Mouse (Mus musculus): ENCODE measurements at regions not wholly inside any gene's neighbourhood (a gene's known extent, or its start where the extent isn't known, plus 50 kb on each side); places are given as distances from the start of the nearest gene placed in this dataset.

GRCm38 (mm10) chr16:93131404-93131803, 305.5 kb upstream of the Runx1 start:
- peak; percentile 47 to 54 for DNase-seq (ENCODE audit: low spot score in 2 of 2)

GRCm38 (mm10) chr16:93130622-93131021, 304.7 kb upstream of the Runx1 start:
- no peak for DNase-seq (ENCODE audit: low spot score in 2 of 2)

GRCm38 (mm10) chr16:93123707-93124106, 297.8 kb upstream of the Runx1 start:
- DNase-seq (ENCODE audit: low spot score in 2 of 2) = no peak

GRCm38 (mm10) chr16:93116111-93116969, 290.4 kb upstream of the Runx1 start:
- no peak for DNase-seq (ENCODE audit: low spot score in 2 of 2)

GRCm38 (mm10) chr16:93110912-93111311, 285.0 kb upstream of the Runx1 start:
- DNase-seq (ENCODE audit: low spot score in 2 of 2) = no peak

GRCm38 (mm10) chr16:93110451-93110850, 284.5 kb upstream of the Runx1 start:
- no peak for DNase-seq (ENCODE audit: low spot score in 2 of 2)

- DNase-seq (ENCODE audit: low spot score in 2 of 2) = no peak
Observed at GRCm38 (mm10) chr16:93109683-93110407, 283.9 kb upstream of the Runx1 start.

GRCm38 (mm10) chr16:93107524-93107845, 281.5 kb upstream of the Runx1 start:
- no peak for DNase-seq (ENCODE audit: low spot score in 2 of 2)

GRCm38 (mm10) chr16:93106811-93107523, 281.0 kb upstream of the Runx1 start:
- no peak for DNase-seq (ENCODE audit: low spot score in 2 of 2)

GRCm38 (mm10) chr16:93102174-93102573, 276.2 kb upstream of the Runx1 start:
- DNase-seq (ENCODE audit: low spot score in 2 of 2) = no peak

- no peak for DNase-seq (ENCODE audit: low spot score in 2 of 2)
Observed at GRCm38 (mm10) chr16:93098057-93098456, 272.1 kb upstream of the Runx1 start.

GRCm38 (mm10) chr16:93096175-93096574, 270.2 kb upstream of the Runx1 start:
- DNase-seq (ENCODE audit: low spot score in 2 of 2) = no peak

- no peak for DNase-seq (ENCODE audit: low spot score in 2 of 2)
Observed at GRCm38 (mm10) chr16:93092796-93093195, 266.8 kb upstream of the Runx1 start.

GRCm38 (mm10) chr16:93085227-93085883, 259.4 kb upstream of the Runx1 start:
- no peak for DNase-seq (ENCODE audit: low spot score in 2 of 2)

GRCm38 (mm10) chr16:93083756-93084155, 257.8 kb upstream of the Runx1 start:
- DNase-seq (ENCODE audit: low spot score in 2 of 2) = no peak

- no peak for DNase-seq (ENCODE audit: low spot score in 2 of 2)
Observed at GRCm38 (mm10) chr16:93083142-93083541, 257.2 kb upstream of the Runx1 start.

- DNase-seq (ENCODE audit: low spot score in 2 of 2) = no peak
Observed at GRCm38 (mm10) chr16:93081533-93081932, 255.6 kb upstream of the Runx1 start.

GRCm38 (mm10) chr16:93079660-93080390, 253.9 kb upstream of the Runx1 start:
- DNase-seq (ENCODE audit: low spot score in 2 of 2) = peak in 1 of 2 experiments; percentile 19

- no peak for DNase-seq (ENCODE audit: low spot score in 2 of 2)
Observed at GRCm38 (mm10) chr16:93078909-93079308, 253.0 kb upstream of the Runx1 start.

- DNase-seq (ENCODE audit: low spot score in 2 of 2) = no peak
Observed at GRCm38 (mm10) chr16:93075488-93075887, 249.5 kb upstream of the Runx1 start.

GRCm38 (mm10) chr16:93072156-93072555, 246.2 kb upstream of the Runx1 start:
- DNase-seq (ENCODE audit: low spot score in 2 of 2) = no peak

Measured in spleen, postnatal 10 days (tissue).